Mouse (Mus musculus): ENCODE data around the gene Mpp4.

DNA sequence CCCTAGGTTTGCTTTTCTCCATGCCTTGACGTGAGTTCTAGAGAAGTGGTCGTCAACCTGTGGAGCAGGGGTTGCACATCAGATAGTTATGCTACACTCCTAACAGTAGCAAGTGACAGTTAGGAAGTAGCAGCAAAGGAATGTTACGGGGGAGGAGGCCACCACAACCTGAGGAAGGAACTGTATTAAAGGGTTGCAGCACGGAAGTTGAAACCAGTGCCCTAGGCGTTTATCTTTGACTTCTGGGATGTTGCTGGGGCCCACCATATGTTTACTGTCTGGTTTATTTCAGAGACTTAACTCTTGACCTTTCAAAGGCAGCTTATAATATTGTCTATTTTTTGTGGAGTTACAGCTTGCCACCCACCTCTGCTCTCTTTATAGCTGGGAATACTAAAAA, 8.7 kb upstream of the Mpp4 start:
- TF ChIP-seq CTCF (IDR thresholded peaks at IDR 0.05; ENCODE audit: low read depth, low read length) (no peak), POLR2A (IDR thresholded peaks at IDR 0.05; ENCODE audit: borderline replicate concordance, low read depth, low read length) (no peak)

Measured in bone marrow macrophage, adult 2 months (primary cell).